Mouse (Mus musculus): ENCODE data around the gene Sgms1. TPM values are rescaled to one million over a fixed set of nuclear protein-coding genes. Genes with fewer than 3 reads are reported as not detected.

Sgms1 gene
- polyA plus RNA-seq, 1 experiment = 22.2 TPM

GRCm38 (mm10) chr19:32292782-32293776 is 96.4 kb downstream of the Sgms1 start:
- no peak for DNase-seq (ENCODE audit: low spot score)

GRCm38 (mm10) chr19:32292067-32292739 is 97.3 kb downstream of the Sgms1 start:
- no peak for DNase-seq (ENCODE audit: low spot score)

- DNase-seq (ENCODE audit: low spot score) = no peak
These were observed 98.4 kb downstream of the Sgms1 start for GRCm38 (mm10) chr19:32291130-32291529.

GRCm38 (mm10) chr19:32288895-32289294 is 100.6 kb downstream of the Sgms1 start:
- DNase-seq (ENCODE audit: low spot score) = no peak

- no peak for DNase-seq (ENCODE audit: low spot score)
These were observed 101.7 kb downstream of the Sgms1 start for GRCm38 (mm10) chr19:32287839-32288238.

- DNase-seq (ENCODE audit: low spot score) = no peak
These were observed 104.1 kb downstream of the Sgms1 start for GRCm38 (mm10) chr19:32285455-32285831.

GRCm38 (mm10) chr19:32284681-32285454 is 104.6 kb downstream of the Sgms1 start:
- DNase-seq (ENCODE audit: low spot score) = no peak

- no peak for DNase-seq (ENCODE audit: low spot score)
These were observed 107.6 kb downstream of the Sgms1 start for GRCm38 (mm10) chr19:32281917-32282316.

- DNase-seq (ENCODE audit: low spot score) = no peak
These were observed 109.1 kb downstream of the Sgms1 start for GRCm38 (mm10) chr19:32280380-32280779.

- DNase-seq (ENCODE audit: low spot score) = no peak
These were observed 110.1 kb downstream of the Sgms1 start for GRCm38 (mm10) chr19:32279400-32279799.

- no peak for DNase-seq (ENCODE audit: low spot score)
These were observed 111.6 kb downstream of the Sgms1 start for GRCm38 (mm10) chr19:32277869-32278268.

- no peak for DNase-seq (ENCODE audit: low spot score)
These were observed 112.2 kb downstream of the Sgms1 start for GRCm38 (mm10) chr19:32277287-32277686.

- DNase-seq (ENCODE audit: low spot score) = no peak
These were observed 112.7 kb downstream of the Sgms1 start for GRCm38 (mm10) chr19:32276817-32277216.

- DNase-seq (ENCODE audit: low spot score) = no peak
These were observed 113.3 kb downstream of the Sgms1 start for GRCm38 (mm10) chr19:32276263-32276662.

GRCm38 (mm10) chr19:32275068-32275925 is 114.2 kb downstream of the Sgms1 start:
- no peak for DNase-seq (ENCODE audit: low spot score)

- no peak for DNase-seq (ENCODE audit: low spot score)
These were observed 115.4 kb downstream of the Sgms1 start for GRCm38 (mm10) chr19:32274145-32274544.

- DNase-seq (ENCODE audit: low spot score) = no peak
These were observed 115.8 kb downstream of the Sgms1 start for GRCm38 (mm10) chr19:32273714-32274113.

- no peak for DNase-seq (ENCODE audit: low spot score)
These were observed 116.8 kb downstream of the Sgms1 start for GRCm38 (mm10) chr19:32272475-32273260.

- DNase-seq (ENCODE audit: low spot score) = no peak
These were observed 117.9 kb downstream of the Sgms1 start for GRCm38 (mm10) chr19:32271455-32272200.

GRCm38 (mm10) chr19:32269844-32270176 is 119.7 kb downstream of the Sgms1 start:
- DNase-seq (ENCODE audit: low spot score) = no peak

All from urinary bladder, adult 2 months (tissue).